Comparison of ENCODE assay signal across 12 mouse cellular contexts in the genomic region with DNA sequence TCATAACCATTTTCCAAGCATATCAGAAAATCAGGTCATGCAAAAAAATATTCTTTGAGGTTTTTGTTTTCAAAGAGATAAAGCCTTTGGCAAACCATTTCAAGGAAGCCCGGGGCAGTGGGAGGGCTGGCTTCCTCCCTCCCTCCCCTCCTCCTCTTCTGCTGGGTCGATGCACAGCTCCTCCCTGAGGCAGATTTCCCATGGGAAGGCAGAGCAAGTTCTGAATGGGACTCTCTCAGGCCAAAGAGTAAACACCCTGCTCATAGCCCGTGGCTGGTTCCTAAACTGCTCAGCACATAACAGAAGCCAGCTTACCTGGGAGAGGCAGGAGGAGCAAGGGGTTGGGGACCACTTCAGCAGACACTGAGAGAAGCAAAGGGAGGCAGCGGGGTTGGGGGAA.
DNase-seq lines count a peak whose midpoint lies in the region; ATAC-seq lines count a peak whose summit lies in the region.
"Had no signal": no experiment of that assay in that cellular context is flagged by ENCODE, and none has a peak within 500 bp of the region (broad histone marks: within the 10 kb centered on the region; RNA-seq: fewer than 3 reads in every experiment).

No protein-coding gene starts in this region.

- no peak overlapping the region for H3K4me3 ChIP-seq in intestine, embryonic 16.5 days (ENCODE audit: low read length)
- H3K4me3 ChIP-seq: midbrain, embryonic 13.5 days had no signal

- H3K36me3 ChIP-seq in intestine, embryonic 16.5 days (ENCODE audit: control insufficient read depth, insufficient read depth, low read length), result no peaks in the 10 kb centered on the region
- H3K36me3 ChIP-seq: midbrain, embryonic 13.5 days had no signal

- ATAC-seq in intestine, embryonic 16.5 days, result 0 out of 2 replicates have a peak, but pooled peaks have one; percentile 14
- ATAC-seq in megakaryocyte progenitor cell, adult 5-6 weeks (replicated peaks; ENCODE audit: poor library complexity), result no peak
- ATAC-seq: midbrain, embryonic 13.5 days had no signal

- H3K4me1 ChIP-seq in intestine, embryonic 16.5 days (ENCODE audit: control insufficient read depth, insufficient read depth, low read length), result peaks cover 6% of the 10 kb centered on the region; the same call in 1 of the 2 replicates

- H3K4me2 ChIP-seq in intestine, embryonic 16.5 days (ENCODE audit: low read depth, low read length), result no peak overlapping the region
- H3K4me2 ChIP-seq: midbrain, embryonic 13.5 days had no signal

- H3K9ac ChIP-seq in intestine, embryonic 16.5 days (ENCODE audit: low read depth, low read length), result no peak overlapping the region
- H3K9ac ChIP-seq: liver, embryonic 14.5 days; midbrain, embryonic 13.5 days had no signal

- H3K9me3 ChIP-seq in intestine, embryonic 16.5 days (ENCODE audit: control insufficient read depth, low read length), result no peaks in the 10 kb centered on the region
- H3K9me3 ChIP-seq: midbrain, embryonic 13.5 days had no signal

- no peak overlapping the region for H3K27ac ChIP-seq in intestine, embryonic 16.5 days (ENCODE audit: low read length)
- H3K27ac ChIP-seq: liver, embryonic 14.5 days; midbrain, embryonic 13.5 days had no signal

- DNase-seq in kidney, adult 18-20 months, result peak; percentile 17
- no peak for DNase-seq in kidney, adult 11 months
- DNase-seq in kidney, postnatal 10 days, result peak; percentile 59
- peak; percentile 47 for DNase-seq in lung, postnatal 36 days
- DNase-seq in right cerebral cortex, adult 18-20 months, result no peak
- DNase-seq: cerebellum, adult 2 months; gastrocnemius, postnatal 14 days; right cerebral cortex, postnatal 14 days had no signal

- WGBS in intestine, embryonic 16.5 days, result 17% methylated on average over 4 of the region's 4 CpGs

- no peaks in the 10 kb centered on the region for H3K27me3 ChIP-seq in intestine, embryonic 16.5 days (replicated peaks; ENCODE audit: control insufficient read depth, insufficient read depth, low read length)
- H3K27me3 ChIP-seq: midbrain, embryonic 13.5 days had no signal

Comparison
In these comparisons a context has a peak if more than half of its experiments do, and no peak if none do; other contexts are left out.
1. DNase-seq: peak in kidney, adult 18-20 months (single experiment), kidney, postnatal 10 days (single experiment) and lung, postnatal 36 days (single experiment); none in kidney, adult 11 months (single experiment) and right cerebral cortex, adult 18-20 months (single experiment).